Mouse (Mus musculus) olfactory bulb, adult 2 months (tissue): ENCODE results near the gene Tspear.

Experiments
- CTCF ChIP-seq: fragments of 200-500 bp; IDR thresholded peaks from 2 replicates; pipeline ENCODE4 v1.5.1; 2012; ENCODE audit warnings: low read depth, mild to moderate bottlenecking, low read length, moderate library complexity; ENCODE audit not compliant: insufficient read depth
- POLR2A ChIP-seq: fragments of 200-500 bp; IDR thresholded peaks from 2 replicates; pipeline ENCODE4 v1.6.1; 2012; ENCODE audit warnings: mild to moderate bottlenecking, low read depth, low read length, moderate library complexity; ENCODE audit not compliant: insufficient read depth

GRCm38 (mm10) chr10:77652046-77652445, 34.3 kb upstream of the Tspear start:
- TF ChIP-seq CTCF, result no peak
- no peak for TF ChIP-seq POLR2A
